Mouse (Mus musculus): ENCODE measurements around the gene Rin2. TPM values are rescaled to one million over a fixed set of nuclear protein-coding genes. Genes with fewer than 3 reads are reported as not detected.

Rin2 gene
- total RNA-seq, 2 experiments from 2014 or later: 24.2 to 29.3 TPM

- intact Hi-C loops (cut with DNase I): no loop called here
- TF ChIP-seq CTCF (IDR thresholded peaks at IDR 0.05): no peak
- H3K4me3 ChIP-seq: no peak overlapping the region
- DNase-seq (ENCODE audit: extremely low spot score in 1 of 2, low spot score in 2 of 2): no peak
- no peak overlapping the region for H3K27ac ChIP-seq
These were observed 129.5 kb downstream of the Rin2 start for GRCm38 (mm10) chr2:145804524-145804923.

- Histone ChIP-seq H3K4me3 (no peak overlapping the region), H3K27ac (no peak overlapping the region)
- no peak for DNase-seq (ENCODE audit: extremely low spot score in 1 of 2, low spot score in 2 of 2)
- no peak for TF ChIP-seq CTCF (IDR thresholded peaks at IDR 0.05)
- intact Hi-C loops (cut with DNase I): no loop called here
These were observed 132.3 kb downstream of the Rin2 start for GRCm38 (mm10) chr2:145807276-145807675.

DNA sequence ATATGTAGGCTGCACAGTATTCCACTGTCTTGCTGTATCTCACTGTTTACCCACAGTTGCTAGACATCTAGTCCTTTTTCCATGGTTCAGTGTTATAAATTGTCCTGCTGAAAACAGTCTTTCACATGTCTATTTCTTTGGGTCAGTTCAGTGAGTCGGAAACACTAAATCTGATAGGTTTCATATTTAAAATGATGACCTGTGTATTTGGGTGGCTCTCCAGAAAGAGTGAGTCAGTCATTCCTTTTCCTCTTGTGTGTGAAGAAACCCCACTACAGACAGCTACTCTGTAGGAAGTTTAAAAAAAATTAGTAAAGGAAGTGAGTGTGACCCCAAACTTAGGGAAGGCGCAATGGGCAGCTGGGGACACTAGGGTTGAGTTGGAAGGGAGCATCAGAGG lies 133.2 kb downstream of the Rin2 start:
- intact Hi-C loops (cut with DNase I): no loop called here
- no peak overlapping the region for H3K4me3 ChIP-seq
- no peak for DNase-seq (ENCODE audit: extremely low spot score in 1 of 2, low spot score in 2 of 2)

DNA sequence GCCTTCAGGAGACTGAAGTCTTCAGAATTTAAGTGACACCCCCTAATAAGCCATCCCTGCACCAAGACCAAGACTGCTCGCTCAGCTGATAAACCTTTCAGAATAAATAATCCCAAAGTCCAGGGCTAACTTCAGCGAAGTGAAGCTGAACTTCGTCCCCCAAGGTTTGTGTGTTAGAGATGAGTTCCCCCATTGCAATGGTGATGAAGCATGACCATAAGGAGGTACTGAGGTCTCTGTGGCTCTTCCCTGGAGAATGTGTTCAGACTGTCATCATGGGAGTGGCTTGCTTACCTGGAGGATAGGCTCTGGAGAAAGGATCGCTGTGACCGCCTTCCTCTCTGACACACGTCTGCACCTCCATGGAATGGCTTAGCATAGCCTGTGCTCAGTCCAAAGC lies 133.7 kb downstream of the Rin2 start:
- TF ChIP-seq CTCF (IDR thresholded peaks at IDR 0.05): no peak
- no peak for DNase-seq (ENCODE audit: extremely low spot score in 1 of 2, low spot score in 2 of 2)
- intact Hi-C loops (cut with DNase I): no loop called here
- no peak overlapping the region for H3K27ac ChIP-seq
- no peak overlapping the region for H3K4me3 ChIP-seq

More for the DNA sequence above, 133.2 kb downstream of the Rin2 start:
- no peak for TF ChIP-seq CTCF (IDR thresholded peaks at IDR 0.05)
- no peak overlapping the region for H3K27ac ChIP-seq

DNA sequence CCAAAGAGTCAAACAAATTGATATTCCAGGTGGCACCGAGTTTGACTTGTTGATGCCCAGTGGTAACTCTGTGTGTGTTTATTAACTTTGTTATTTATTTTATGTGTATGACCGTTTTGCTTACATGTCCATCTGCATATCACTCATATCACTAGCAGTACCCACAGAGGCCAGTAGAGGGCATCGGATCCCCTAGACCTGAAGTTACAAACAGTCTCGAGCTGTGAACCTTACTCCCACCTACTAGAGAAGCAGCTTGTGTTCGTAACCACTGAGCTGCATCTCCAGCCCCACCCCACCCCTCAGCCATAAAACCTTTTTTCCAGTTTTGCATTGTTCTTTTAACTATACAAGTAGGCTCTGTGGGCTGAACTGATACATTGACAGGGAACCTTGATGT lies 135.7 kb downstream of the Rin2 start:
- Histone ChIP-seq H3K4me3 (no peak overlapping the region), H3K27ac (no peak overlapping the region)
- intact Hi-C loops (cut with DNase I): no loop called here
- no peak for DNase-seq (ENCODE audit: extremely low spot score in 1 of 2, low spot score in 2 of 2)
- TF ChIP-seq CTCF (IDR thresholded peaks at IDR 0.05): peak; percentile 40

DNA sequence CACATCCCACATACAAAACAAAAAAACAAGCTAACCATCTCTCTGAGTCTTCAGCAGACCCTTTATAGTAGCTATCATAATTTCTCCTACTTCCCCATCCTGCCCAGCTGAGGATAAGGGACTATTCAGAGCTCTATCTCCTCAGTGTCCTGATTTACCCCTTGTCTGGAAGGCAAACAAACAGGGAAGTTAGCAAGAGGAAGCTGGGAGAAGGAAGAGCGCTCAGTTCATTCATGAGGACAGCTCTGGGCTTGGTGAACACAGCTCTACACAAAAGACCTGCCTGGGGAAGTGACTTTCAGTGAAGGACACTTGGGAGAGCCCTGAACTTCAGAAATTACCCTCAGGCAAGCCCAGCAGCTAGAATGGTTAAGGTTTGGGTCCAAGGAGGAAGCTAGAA lies 137.8 kb downstream of the Rin2 start:
- Histone ChIP-seq H3K4me3 (no peak overlapping the region), H3K27ac (no peak overlapping the region)
- TF ChIP-seq CTCF (IDR thresholded peaks at IDR 0.05): no peak
- intact Hi-C loops (cut with DNase I): no loop called here
- no peak for DNase-seq (ENCODE audit: extremely low spot score in 1 of 2, low spot score in 2 of 2)

- intact Hi-C loops (cut with DNase I): no loop called here
- Histone ChIP-seq H3K27ac (no peak overlapping the region), H3K4me3 (no peak overlapping the region)
- TF ChIP-seq CTCF (IDR thresholded peaks at IDR 0.05): no peak
- no peak for DNase-seq (ENCODE audit: extremely low spot score in 1 of 2, low spot score in 2 of 2)
These were observed 142.2 kb downstream of the Rin2 start for GRCm38 (mm10) chr2:145817195-145817594.

DNA sequence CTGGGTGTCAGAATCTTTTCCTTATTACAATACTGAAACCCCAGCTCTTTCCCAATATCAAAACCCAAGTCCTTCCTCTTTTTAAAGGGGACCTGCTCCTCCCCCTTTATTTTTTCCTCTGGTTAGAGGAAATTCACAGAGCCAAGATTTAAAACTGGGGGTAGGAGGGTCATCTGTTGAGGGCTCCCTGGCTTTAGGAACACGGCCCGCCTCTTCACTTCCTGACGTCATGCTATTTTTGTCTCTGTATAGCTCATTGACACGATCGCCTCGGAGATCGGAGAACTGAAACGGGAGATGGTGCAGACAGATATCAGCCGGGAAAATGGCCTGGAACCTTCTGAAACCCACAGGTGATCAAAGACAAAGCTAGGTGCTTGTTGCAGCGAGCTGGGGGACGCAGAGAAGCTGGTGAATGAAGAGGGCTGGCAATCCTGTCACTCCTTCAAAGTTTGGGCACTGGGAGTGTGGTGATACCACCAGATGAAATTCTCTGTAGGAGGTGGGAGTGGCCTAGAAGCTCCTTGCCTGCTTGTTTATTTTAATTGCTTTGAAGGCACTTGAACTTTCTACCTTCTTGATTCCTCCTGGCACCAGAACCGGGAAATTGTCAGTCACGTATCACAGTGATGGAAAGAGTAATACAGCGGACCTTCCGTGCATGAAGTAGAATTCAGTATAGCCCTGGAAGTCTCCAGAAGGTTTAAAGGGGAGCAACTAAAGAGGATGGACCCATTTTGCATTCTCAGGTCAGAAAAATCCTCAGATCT lies 147.2 kb downstream of the Rin2 start:
- intact Hi-C loops (cut with DNase I): no loop called here
- peak overlapping the region; percentile 3; the same call in 1 of the 2 replicates for H3K4me3 ChIP-seq
- TF ChIP-seq CTCF (IDR thresholded peaks at IDR 0.05): no peak
- 0 out of 2 replicates have a peak overlapping the region, but pooled peaks have one; percentile 19 for H3K27ac ChIP-seq
- DNase-seq (ENCODE audit: extremely low spot score in 1 of 2, low spot score in 2 of 2): no peak

DNA sequence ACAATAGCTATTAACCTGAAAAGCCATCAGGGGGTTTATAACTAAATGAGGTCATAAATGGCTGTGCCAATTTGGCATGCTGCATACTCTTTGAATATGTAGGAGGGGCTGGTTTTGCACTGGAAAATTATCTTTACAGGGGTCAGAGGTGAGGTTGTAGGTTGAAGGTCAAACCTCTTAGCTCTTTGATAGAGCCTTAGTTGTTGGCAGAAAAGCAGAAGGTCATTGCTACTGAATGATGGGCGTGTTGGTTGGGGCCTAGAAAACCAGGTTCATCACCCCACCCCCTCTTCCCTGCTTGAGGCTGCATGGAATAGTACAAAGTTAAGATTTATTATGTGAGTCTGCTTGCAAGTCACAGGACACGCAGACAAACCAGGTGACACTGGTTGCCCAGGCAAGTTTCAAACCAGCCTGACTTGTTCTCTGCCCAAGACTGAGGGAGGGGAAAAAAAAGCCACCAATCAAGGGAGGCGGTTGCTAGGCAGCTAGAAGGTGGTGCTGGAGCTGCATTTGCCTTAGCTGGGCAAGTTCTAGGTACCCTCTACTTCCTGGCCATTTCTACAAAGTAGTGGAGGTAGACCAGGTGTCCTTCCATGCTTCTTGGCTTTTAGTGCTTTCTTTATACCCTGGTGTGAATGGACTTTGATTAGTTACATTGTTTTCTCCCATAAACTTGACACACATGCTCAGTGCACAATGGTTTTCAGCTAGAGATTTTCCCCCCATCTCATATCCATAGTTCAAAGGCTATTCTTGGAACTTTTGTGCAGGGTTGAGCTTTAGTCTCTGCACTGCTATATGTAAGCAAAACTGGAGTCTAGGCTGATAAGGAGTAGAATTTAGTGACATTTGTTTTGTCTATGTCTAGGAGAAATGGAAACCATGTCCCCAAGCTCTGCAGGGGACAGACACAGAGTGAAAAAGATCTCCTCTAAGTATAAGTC lies 148.0 kb downstream of the Rin2 start:
- H3K4me3 ChIP-seq: no peak overlapping the region
- DNase-seq (ENCODE audit: extremely low spot score in 1 of 2, low spot score in 2 of 2): no peak
- no peak overlapping the region for H3K27ac ChIP-seq
- intact Hi-C loops (cut with DNase I): no loop called here
- TF ChIP-seq CTCF (IDR thresholded peaks at IDR 0.05): no peak

DNA sequence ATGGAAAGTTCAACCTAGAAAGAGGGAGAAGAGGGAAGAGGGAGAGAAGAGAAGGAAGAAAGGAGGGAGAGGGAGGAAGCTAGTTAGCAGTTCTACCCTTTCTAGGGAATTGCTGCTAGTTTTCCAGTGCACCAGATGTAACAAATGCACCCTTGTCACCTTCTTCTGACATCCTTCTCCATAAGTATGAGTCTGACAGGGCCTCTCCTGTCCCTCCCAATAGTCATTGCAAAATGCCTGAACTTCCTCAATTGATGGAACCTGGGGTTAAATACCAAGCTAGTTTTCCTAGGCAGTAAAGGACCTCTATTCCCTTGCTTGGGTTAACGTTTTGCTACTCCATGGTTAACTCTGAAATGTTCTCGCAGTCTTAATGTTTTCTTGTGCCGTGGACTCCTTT lies 149.7 kb downstream of the Rin2 start:
- no peak overlapping the region for H3K4me3 ChIP-seq
- no peak overlapping the region for H3K27ac ChIP-seq
- intact Hi-C loops (cut with DNase I): no loop called here
- TF ChIP-seq CTCF (IDR thresholded peaks at IDR 0.05): no peak
- DNase-seq (ENCODE audit: extremely low spot score in 1 of 2, low spot score in 2 of 2): no peak

DNA sequence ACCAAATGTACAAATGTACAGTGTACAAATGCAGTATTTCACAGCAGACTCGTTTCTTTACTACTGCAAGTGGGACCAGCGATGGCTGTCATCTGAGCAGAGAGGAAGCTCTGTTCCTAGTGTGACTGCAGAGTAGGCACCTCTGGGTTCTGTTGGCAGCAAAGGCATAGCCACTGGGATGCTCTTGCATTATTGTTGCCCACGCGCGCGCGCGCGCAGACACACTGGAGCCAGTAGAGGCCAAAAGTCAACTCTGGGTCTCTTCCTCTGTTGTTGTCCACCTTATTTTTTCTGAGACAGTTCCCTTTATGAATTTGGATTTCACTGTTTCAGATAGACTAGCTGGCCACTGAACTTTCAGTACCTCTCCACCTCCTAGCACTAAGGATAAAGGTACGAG lies 150.2 kb downstream of the Rin2 start:
- no peak for TF ChIP-seq CTCF (IDR thresholded peaks at IDR 0.05)
- intact Hi-C loops (cut with DNase I): no loop called here
- no peak overlapping the region for H3K27ac ChIP-seq
- no peak overlapping the region for H3K4me3 ChIP-seq
- DNase-seq (ENCODE audit: extremely low spot score in 1 of 2, low spot score in 2 of 2): no peak

- no peak for TF ChIP-seq CTCF (IDR thresholded peaks at IDR 0.05)
- DNase-seq (ENCODE audit: extremely low spot score in 1 of 2, low spot score in 2 of 2): no peak
- intact Hi-C loops (cut with DNase I): no loop called here
- H3K4me3 ChIP-seq: no peak overlapping the region
- H3K27ac ChIP-seq: no peak overlapping the region
These were observed 152.9 kb downstream of the Rin2 start for GRCm38 (mm10) chr2:145827930-145828329.
